Mouse (Mus musculus): ENCODE results near the gene Chrna5.

- peak; percentile 92 for TF ChIP-seq CTCF (IDR thresholded peaks at IDR 0.05; ENCODE audit: low read depth)
- no peak for TF ChIP-seq EP300 (optimal IDR thresholded peaks at IDR 0.05)
These were observed 43.4 kb downstream of the Chrna5 start for GRCm38 (mm10) chr9:55023902-55024583.

All from stomach, postnatal 0 days (tissue).